Comparison of ENCODE assay signal across 10 mouse cellular contexts in the genomic region with DNA sequence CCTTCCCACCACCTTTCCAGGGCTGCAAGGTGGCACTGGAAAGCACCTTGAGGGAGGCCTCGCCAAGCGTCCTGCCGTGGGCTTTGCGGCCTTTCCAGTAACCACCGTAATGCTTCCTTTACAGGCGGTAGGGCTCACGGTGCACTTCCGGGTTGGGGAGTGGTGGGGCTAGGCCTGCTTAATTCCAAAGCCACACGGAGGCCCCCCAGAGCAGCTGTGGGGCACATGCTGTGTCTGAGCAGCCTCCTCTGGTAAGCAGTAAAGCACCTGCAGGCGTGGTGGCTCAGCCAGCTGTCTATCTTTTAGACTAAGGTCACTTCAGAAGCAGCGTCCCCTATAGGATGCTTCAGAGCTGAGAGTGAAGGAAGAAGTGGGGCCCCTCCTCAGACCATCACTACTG.
"Had no signal": no experiment of that assay in that cellular context is flagged by ENCODE, and none has a peak within 500 bp of the region (broad histone marks: within the 10 kb centered on the region; RNA-seq: fewer than 3 reads in every experiment).

No protein-coding gene starts in this region.

- H3K27ac ChIP-seq: intestine, embryonic 15.5 days; limb, embryonic 15.5 days; liver, embryonic 12.5 days; lung, embryonic 15.5 days; midbrain, embryonic 13.5 days; neural tube, embryonic 15.5 days; stomach, embryonic 15.5 days had no signal

- H3K9ac ChIP-seq: intestine, embryonic 15.5 days; limb, embryonic 15.5 days; liver, embryonic 12.5 days; lung, embryonic 15.5 days; midbrain, embryonic 13.5 days; neural tube, embryonic 15.5 days; stomach, embryonic 15.5 days had no signal

- H3K4me1 ChIP-seq: intestine, embryonic 15.5 days; limb, embryonic 15.5 days; liver, embryonic 12.5 days; lung, embryonic 15.5 days; midbrain, embryonic 13.5 days; neural tube, embryonic 15.5 days; stomach, embryonic 15.5 days had no signal

- DNase-seq: kidney, adult 2 months; kidney, postnatal 25 days had no signal

- H3K9me3 ChIP-seq: intestine, embryonic 15.5 days; limb, embryonic 15.5 days; liver, embryonic 12.5 days; lung, embryonic 15.5 days; midbrain, embryonic 13.5 days; neural tube, embryonic 15.5 days; stomach, embryonic 15.5 days had no signal

- H3K4me3 ChIP-seq: intestine, embryonic 15.5 days; limb, embryonic 15.5 days; liver, embryonic 12.5 days; lung, embryonic 15.5 days; midbrain, embryonic 13.5 days; myocyte; neural tube, embryonic 15.5 days; stomach, embryonic 15.5 days had no signal
